Mouse (Mus musculus) lung, adult 10 weeks (tissue): ENCODE measurements around the gene Eef1akmt3. TPM values are rescaled to one million over a fixed set of nuclear protein-coding genes. Genes with fewer than 3 reads are reported as not detected.

Experiments used
- polyA plus RNA-seq: library from polyadenylated mRNA; stranded (reverse); fragments of 350-450 nt; fragmentation: Illumina TruSeq; extraction: RNeasy Lipid Tissue Mini Kit (QIAGEN cat#74804); gene quantifications from one replicate; pipeline ENCODE4 v1.2.3, GENCODE M21; 2014; ENCODE audit warnings: low read depth, low replicate concordance; ENCODE audit not compliant: insufficient read depth

Gene Eef1akmt3
- not detected for polyA plus RNA-seq

GRCm38 (mm10) chr10:127041274-127041766 is at the start of gene Eef1akmt3, which contains the start of gene Mettl1:
Gene Eef1akmt3, minus strand, starts transcription at chr10:127041513.
Gene Mettl1, plus strand, starts transcription at chr10:127041414.

GRCm38 (mm10) chr10:127075080-127075479 is 33.8 kb upstream of the Eef1akmt3 start, which contains the start of gene Agap2:
Gene Agap2, plus strand, starts transcription at chr10:127075284.

GRCm38 (mm10) chr10:127070190-127071121 is 29.1 kb upstream of the Eef1akmt3 start, which contains the start of gene Tspan31:
Gene Tspan31, minus strand, starts transcription at chr10:127070264.

GRCm38 (mm10) chr10:127063239-127063872 is 22.0 kb upstream of the Eef1akmt3 start, which contains the start of gene Cdk4:
Gene Cdk4, plus strand, starts transcription at chr10:127063534.

GRCm38 (mm10) chr10:127059968-127060916 is 18.9 kb upstream of the Eef1akmt3 start, which contains the start of gene March9:
Gene March9, minus strand, starts transcription at chr10:127060184.

GRCm38 (mm10) chr10:127047954-127048353 is 6.6 kb upstream of the Eef1akmt3 start, which contains the start of gene Cyp27b1:
Gene Cyp27b1, plus strand, starts transcription at chr10:127048250.

GRCm38 (mm10) chr10:127030336-127031296 is 10.7 kb downstream of the Eef1akmt3 start, which contains the start of gene Tsfm:
Gene Tsfm, minus strand, starts transcription at chr10:127030840.

GRCm38 (mm10) chr10:127000529-127000928 is 40.8 kb downstream of the Eef1akmt3 start, which contains the start of gene Avil:
Gene Avil, plus strand, starts transcription at chr10:127000709.

Other genes starting within 250 kb of the Eef1akmt3 start
- gene Atp23, start 140.2 kb downstream of the Eef1akmt3 start, polyA plus RNA-seq = 4.4 TPM
- 93.4 TPM for gene Ctdsp2, start 62.8 kb downstream of the Eef1akmt3 start, polyA plus RNA-seq
- 0.45 TPM for gene Avil, start 40.8 kb downstream of the Eef1akmt3 start, polyA plus RNA-seq
- gene Tsfm, start 10.7 kb downstream of the Eef1akmt3 start, polyA plus RNA-seq = 19.3 TPM
- 12.1 TPM for gene Mettl1, start 99 bp downstream of the Eef1akmt3 start, polyA plus RNA-seq
- gene Cyp27b1, start 6.7 kb upstream of the Eef1akmt3 start, polyA plus RNA-seq = not detected
- 2.7 TPM for gene March9, start 18.7 kb upstream of the Eef1akmt3 start, polyA plus RNA-seq
- 183 TPM for gene Cdk4, start 22.0 kb upstream of the Eef1akmt3 start, polyA plus RNA-seq
- gene Tspan31, start 28.8 kb upstream of the Eef1akmt3 start, polyA plus RNA-seq = 71.3 TPM
- 2.7 TPM for gene Agap2, start 33.8 kb upstream of the Eef1akmt3 start, polyA plus RNA-seq
- 76.6 TPM for gene Os9, start 79.6 kb upstream of the Eef1akmt3 start, polyA plus RNA-seq
- 44.3 TPM for gene B4galnt1, start 123.7 kb upstream of the Eef1akmt3 start, polyA plus RNA-seq
- gene Slc26a10, start 139.1 kb upstream of the Eef1akmt3 start, polyA plus RNA-seq = 0.32 TPM
- 19.5 TPM for gene Arhgef25, start 148.6 kb upstream of the Eef1akmt3 start, polyA plus RNA-seq
- gene Dtx3, start 154.2 kb upstream of the Eef1akmt3 start, polyA plus RNA-seq = 38.5 TPM
- gene Pip4k2c, start 170.1 kb upstream of the Eef1akmt3 start, polyA plus RNA-seq = 29.9 TPM
- gene Kif5a, start 221.8 kb upstream of the Eef1akmt3 start, polyA plus RNA-seq = 0.23 TPM
- 112 TPM for gene Dctn2, start 224.9 kb upstream of the Eef1akmt3 start, polyA plus RNA-seq
- gene Mbd6, start 247.5 kb upstream of the Eef1akmt3 start, polyA plus RNA-seq = 13.4 TPM